Mouse (Mus musculus): ENCODE measurements around the gene Cpb2.

- TF ChIP-seq CTCF (IDR thresholded peaks at IDR 0.05; ENCODE audit: borderline replicate concordance, control insufficient read depth, extremely low read depth, insufficient read depth, low read length, poor library complexity) (no peak), POLR2A (IDR thresholded peaks at IDR 0.05; ENCODE audit: control insufficient read depth, extremely low read depth, insufficient read depth, low read length, poor library complexity) (no peak)
These were observed 8.3 kb downstream of the Cpb2 start for GRCm38 (mm10) chr14:75250432-75250831.

Data from thymus, adult 2 months (tissue).